Comparison of ENCODE assay signal across 9 mouse cellular contexts in the genomic region with DNA sequence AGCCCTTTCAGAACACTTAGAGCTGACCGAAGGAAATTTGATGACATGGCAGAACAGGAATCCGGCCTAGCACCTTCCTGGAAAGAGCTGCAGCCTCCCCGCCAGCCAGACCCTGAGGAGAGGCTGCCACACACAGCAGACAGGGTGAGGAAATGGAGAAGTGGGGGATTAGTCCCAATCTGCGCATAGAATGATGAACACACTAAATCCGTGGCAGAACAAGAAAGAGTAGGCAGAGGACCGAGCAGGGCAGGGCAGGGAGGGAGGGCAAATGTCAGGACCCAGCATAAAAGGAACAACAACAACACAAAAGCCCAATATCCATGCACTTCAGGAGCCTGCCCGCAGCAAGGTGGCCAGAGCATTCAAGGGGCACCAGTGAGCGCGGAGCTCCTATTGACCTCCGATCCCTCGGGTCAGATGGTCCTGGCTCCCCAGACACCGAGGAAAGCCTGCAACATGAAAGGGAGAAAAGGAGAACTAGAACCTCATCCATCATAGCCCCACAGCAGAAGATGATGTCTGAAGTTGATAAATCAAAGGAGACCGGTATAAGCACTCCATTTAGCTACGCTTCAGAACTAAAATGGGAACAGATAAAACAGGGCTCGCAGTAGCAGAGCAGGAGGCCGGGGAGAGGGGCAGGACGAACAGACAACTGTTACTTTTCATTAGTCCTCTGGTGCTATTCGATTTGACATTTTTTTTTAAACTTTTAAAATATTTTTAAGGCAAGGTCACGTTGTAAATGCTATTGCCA.
DNase-seq lines count a peak whose midpoint lies in the region; ATAC-seq lines count a peak whose summit lies in the region.
"Had no signal": no experiment of that assay in that cellular context is flagged by ENCODE, and none has a peak within 500 bp of the region (broad histone marks: within the 10 kb centered on the region; RNA-seq: fewer than 3 reads in every experiment).

No protein-coding gene starts in this region.

- peak overlapping the region; percentile 3; the same call in 1 of the 2 replicates for H3K4me3 ChIP-seq in forebrain, embryonic 10.5 days
- H3K4me3 ChIP-seq in forebrain, embryonic 15.5 days: no peak overlapping the region
- peak overlapping the region; percentile 17 for H3K4me3 ChIP-seq in heart, embryonic 16.5 days (ENCODE audit: low read length)
- no peak overlapping the region for H3K4me3 ChIP-seq in liver, embryonic 13.5 days (replicated peaks)

- peaks cover 65% of the 10 kb centered on the region for H3K27me3 ChIP-seq in forebrain, embryonic 10.5 days (ENCODE audit: poor library complexity, severe bottlenecking)
- no peaks in the 10 kb centered on the region for H3K27me3 ChIP-seq in forebrain, embryonic 15.5 days
- H3K27me3 ChIP-seq in heart, embryonic 16.5 days (ENCODE audit: control insufficient read depth, insufficient read depth, low read length): no peaks in the 10 kb centered on the region
- H3K27me3 ChIP-seq in liver, embryonic 13.5 days: no peaks in the 10 kb centered on the region

- no peak overlapping the region for H3K4me2 ChIP-seq in forebrain, embryonic 15.5 days (replicated peaks)
- peak overlapping the region; percentile 48 for H3K4me2 ChIP-seq in heart, embryonic 16.5 days (ENCODE audit: low read depth, low read length)
- H3K4me2 ChIP-seq in liver, embryonic 13.5 days: 0 out of 2 replicates have a peak overlapping the region, but pooled peaks have one; percentile 1

- WGBS in forebrain, embryonic 10.5 days: 27% methylated on average over 19 of the region's 19 CpGs
- WGBS in forebrain, embryonic 15.5 days: 43% methylated on average over 19 of the region's 19 CpGs
- 26% methylated on average over 19 of the region's 19 CpGs for WGBS in heart, embryonic 16.5 days
- WGBS in liver, embryonic 13.5 days (ENCODE audit: insufficient replicate concordance): 24% methylated on average over 19 of the region's 19 CpGs

- peaks cover 6% of the 10 kb centered on the region; the same call in 1 of the 2 replicates for H3K9me3 ChIP-seq in forebrain, embryonic 10.5 days
- no peaks in the 10 kb centered on the region for H3K9me3 ChIP-seq in forebrain, embryonic 15.5 days
- H3K9me3 ChIP-seq in heart, embryonic 16.5 days (replicated peaks; ENCODE audit: control insufficient read depth, low read length): 0 out of 2 replicates have a peak, but pooled peaks cover 3% of the 10 kb centered on the region
- H3K9me3 ChIP-seq in liver, embryonic 13.5 days (replicated peaks): no peaks in the 10 kb centered on the region

- no peak for ATAC-seq in forebrain, embryonic 15.5 days (replicated peaks)
- peak; percentile 30; the same call in 1 of the 2 replicates for ATAC-seq in heart, embryonic 16.5 days (replicated peaks; ENCODE audit: extremely low read depth, insufficient read depth, low FRiP score)
- ATAC-seq in liver, embryonic 13.5 days (ENCODE audit: low read depth): no peak

- DNase-seq in forebrain, embryonic 10.5 days (ENCODE audit: extremely low spot score, low spot score): peak; percentile 24
- DNase-seq in MEL-GATA-1-ER (ENCODE audit: extremely low read depth, low read depth): peak; percentile 10
- DNase-seq in liver, embryonic 13.5 days: no peak
- no peak for DNase-seq in right cerebral cortex, postnatal 36 days (ENCODE audit: low spot score in 2 of 2)
- no peak for DNase-seq in right cerebral cortex, postnatal 10 days (ENCODE audit: low spot score in 2 of 2)
- DNase-seq in urinary bladder, postnatal 4 days (ENCODE audit: low spot score in 2 of 2): no peak
- DNase-seq: thymus, postnatal 4 days had no signal

- peak overlapping the region; percentile 62 for H3K27ac ChIP-seq in forebrain, embryonic 10.5 days
- no peak overlapping the region for H3K27ac ChIP-seq in forebrain, embryonic 15.5 days (replicated peaks)
- peak overlapping the region; percentile 63 for H3K27ac ChIP-seq in heart, embryonic 16.5 days (ENCODE audit: low read length)
- H3K27ac ChIP-seq in liver, embryonic 13.5 days: no peak overlapping the region

- no peaks in the 10 kb centered on the region for H3K36me3 ChIP-seq in forebrain, embryonic 10.5 days (replicated peaks)
- no peaks in the 10 kb centered on the region for H3K36me3 ChIP-seq in forebrain, embryonic 15.5 days
- no peaks in the 10 kb centered on the region for H3K36me3 ChIP-seq in heart, embryonic 16.5 days (ENCODE audit: control insufficient read depth, insufficient read depth)
- H3K36me3 ChIP-seq in liver, embryonic 13.5 days: no peaks in the 10 kb centered on the region

- H3K9ac ChIP-seq in forebrain, embryonic 15.5 days (replicated peaks): no peak overlapping the region
- H3K9ac ChIP-seq in heart, embryonic 16.5 days (ENCODE audit: low read length): peak overlapping the region; percentile 50
- no peak overlapping the region for H3K9ac ChIP-seq in liver, embryonic 13.5 days

- H3K4me1 ChIP-seq in forebrain, embryonic 10.5 days: peaks cover 32% of the 10 kb centered on the region
- H3K4me1 ChIP-seq in forebrain, embryonic 15.5 days: peaks cover 13% of the 10 kb centered on the region
- H3K4me1 ChIP-seq in heart, embryonic 16.5 days (ENCODE audit: control insufficient read depth, insufficient read depth, low read length): peaks cover 19% of the 10 kb centered on the region
- H3K4me1 ChIP-seq in liver, embryonic 13.5 days (replicated peaks): 0 out of 2 replicates have a peak, but pooled peaks cover 5% of the 10 kb centered on the region

Comparison
In these comparisons a context has a peak if more than half of its experiments do, and no peak if none do; other contexts are left out.
1. H3K27ac ChIP-seq: peak in forebrain, embryonic 10.5 days (single experiment) and heart, embryonic 16.5 days (single experiment); none in forebrain, embryonic 15.5 days (single experiment) and liver, embryonic 13.5 days (single experiment).
2. H3K4me3 ChIP-seq: peak in forebrain, embryonic 10.5 days (single experiment) and heart, embryonic 16.5 days (single experiment); none in forebrain, embryonic 15.5 days (single experiment) and liver, embryonic 13.5 days (single experiment).
3. DNase-seq: peak in forebrain, embryonic 10.5 days (single experiment) and MEL-GATA-1-ER (single experiment); none in liver, embryonic 13.5 days (single experiment), right cerebral cortex, postnatal 36 days (0 of 2), right cerebral cortex, postnatal 10 days (0 of 2) and urinary bladder, postnatal 4 days (0 of 2).